Mouse (Mus musculus) small intestine, adult 2 months (tissue): ENCODE results near the gene Dnajc19.

Experiments used
- CTCF ChIP-seq: fragments of 200-500 bp; IDR thresholded peaks from 2 replicates; pipeline ENCODE4 v1.5.1; 2012; ENCODE audit warnings: low read depth, mild to moderate bottlenecking, control low read depth, inconsistent platforms, low read length, moderate library complexity, mixed read lengths; ENCODE audit not compliant: insufficient replicate concordance, insufficient read length; ENCODE audit errors: extremely low read depth
- POLR2A ChIP-seq: fragments of 200-500 bp; IDR thresholded peaks from 2 replicates; pipeline ENCODE4 v1.6.1; 2012; ENCODE audit warnings: low read depth, mild to moderate bottlenecking, control low read depth, inconsistent platforms, low read length, moderate library complexity

- TF ChIP-seq CTCF: no peak
- no peak for TF ChIP-seq POLR2A
Observed at GRCm38 (mm10) chr3:34076058-34076759, 4.9 kb downstream of the Dnajc19 start.
